Mouse (Mus musculus) myocyte (in vitro differentiated cells): Measurements from ENCODE around the gene Angptl2.

ENCODE experiments used
- CEBPB ChIP-seq: IDR thresholded peaks from 2 replicates; pipeline ENCODE4 v1.6.1; 2011; ENCODE audit warnings: mild to moderate bottlenecking, moderate library complexity; ENCODE audit not compliant: poor library complexity, insufficient read depth, severe bottlenecking
- E2F4 ChIP-seq: IDR thresholded peaks from one replicate; pipeline ENCODE4 v1.6.1; 2011; ENCODE audit warnings: mild to moderate bottlenecking, control low read depth, moderate library complexity; ENCODE audit not compliant: insufficient read depth
- MYOG ChIP-seq, 3 experiments: IDR thresholded peaks; one replicate each; pipeline ENCODE4 v1.6.1; 2011; ENCODE audit warnings: control low read depth in 2 of 3, low read depth in 2 of 3, mild to moderate bottlenecking in 2 of 3; ENCODE audit not compliant: insufficient read length in 2 of 3, control insufficient read depth in 1 of 3, insufficient read depth in 1 of 3
- POLR2A ChIP-seq: IDR thresholded peaks from one replicate; pipeline ENCODE4 v1.6.1; 2011; ENCODE audit warnings: low read depth, mild to moderate bottlenecking, control low read depth, moderate library complexity; ENCODE audit not compliant: insufficient read length
- POLR2AphosphoS2 ChIP-seq: IDR thresholded peaks from one replicate; pipeline ENCODE4 v1.6.1; 2011; ENCODE audit warnings: low read depth, control low read depth; ENCODE audit not compliant: insufficient read length
- REST ChIP-seq: IDR thresholded peaks from one replicate; pipeline ENCODE4 v1.6.1; 2011; ENCODE audit warnings: mild to moderate bottlenecking, control low read depth, moderate library complexity; ENCODE audit not compliant: insufficient read depth, insufficient read length
- TCF12 ChIP-seq: IDR thresholded peaks from one replicate; pipeline ENCODE4 v1.6.1; 2011; ENCODE audit warnings: mild to moderate bottlenecking, control low read depth; ENCODE audit not compliant: poor library complexity, insufficient read depth, severe bottlenecking

GRCm38 (mm10) chr2:33185258-33185657 lies 30.6 kb upstream of the Angptl2 start:
- TF ChIP-seq POLR2A (no peak), TCF12 (no peak), REST (no peak), MYOG (IDR thresholded peaks at IDR 0.05; ENCODE audit: control insufficient read depth in 1 of 3, insufficient read depth in 1 of 3, insufficient read length in 2 of 3, low read depth in 2 of 3) (no peak), E2F4 (no peak), POLR2AphosphoS2 (no peak), CEBPB (no peak)
